Mouse (Mus musculus) lung, embryonic 15.5 days (tissue): ENCODE data around the gene Rab40c. TPM values are rescaled to one million over a fixed set of nuclear protein-coding genes. Genes with fewer than 3 reads are reported as not detected.

ENCODE experiments used
- ATAC-seq: fragments of 200-750 bp; cut with Nextera tagmentation; 2 replicates; pipeline ENCODE4 v1.8.0; 2017; ENCODE audit warnings: moderate number of reproducible peaks, borderline replicate concordance; ENCODE audit not compliant: low FRiP score, low TSS enrichment; ENCODE audit errors: extremely low read depth
- H3K27ac ChIP-seq: fragments of 300-500 bp; sonication (generic); 2 replicates; pipeline ENCODE4 v1.5.1; 2015; ENCODE audit warnings: moderate library complexity, mild to moderate bottlenecking, inconsistent platforms
- H3K27me3 ChIP-seq: fragments of 300-500 bp; sonication (generic); 2 replicates; pipeline ENCODE4 v1.6.1; 2015; ENCODE audit warnings: inconsistent platforms
- H3K36me3 ChIP-seq: fragments of 300-500 bp; sonication (generic); 2 replicates; pipeline ENCODE4 v1.6.1; 2015; ENCODE audit warnings: inconsistent platforms
- H3K4me1 ChIP-seq: fragments of 300-500 bp; sonication (generic); 2 replicates; pipeline ENCODE4 v1.6.1; 2015; ENCODE audit warnings: inconsistent platforms
- H3K4me2 ChIP-seq: fragments of 300-500 bp; sonication (generic); 2 replicates; pipeline ENCODE4 v1.6.1; 2015; ENCODE audit warnings: inconsistent platforms, mild to moderate bottlenecking, moderate library complexity
- H3K4me3 ChIP-seq: fragments of 300-500 bp; sonication (generic); 2 replicates; pipeline ENCODE4 v1.5.1; 2015; ENCODE audit warnings: mild to moderate bottlenecking, inconsistent platforms
- H3K9ac ChIP-seq: fragments of 300-500 bp; sonication (generic); 2 replicates; pipeline ENCODE4 v1.6.1; 2015; ENCODE audit warnings: inconsistent platforms
- H3K9me3 ChIP-seq: fragments of 300-500 bp; sonication (generic); 2 replicates; pipeline ENCODE4 v1.6.1; 2016; ENCODE audit warnings: inconsistent platforms
- WGBS: fragments of 180-500 bp; shearing (Covaris S2); methylation state at CpG from one replicate; pipeline ENCODE4 v1.1.7; 2015; 5-methylcytosine and 5-hydroxymethylcytosine counted together
- polyA plus RNA-seq: library from polyadenylated mRNA; unstranded; fragments of >200 nt; fragmentation: Nextera tagmentation; extraction: Ambion mirVana; gene quantifications from 2 replicates; pipeline ENCODE4 v1.2.1, GENCODE M21; 2015

Gene Rab40c
- polyA plus RNA-seq, 1 experiment from 2014 or later: 27.4 TPM

GRCm38 (mm10) chr17:25869498-25869897 lies 50.0 kb downstream of the Rab40c start:
- H3K4me3 ChIP-seq: no peak overlapping the region
- no peaks in the 10 kb centered on the region for H3K27me3 ChIP-seq
- H3K4me1 ChIP-seq: peaks cover 22% of the 10 kb centered on the region
- H3K36me3 ChIP-seq: no peaks in the 10 kb centered on the region
- H3K9me3 ChIP-seq: no peaks in the 10 kb centered on the region
- ATAC-seq: no peak
- WGBS: 77% methylated on average over 8 of the region's 8 CpGs
- H3K4me2 ChIP-seq: no peak overlapping the region
- no peak overlapping the region for H3K9ac ChIP-seq
- no peak overlapping the region for H3K27ac ChIP-seq

- Histone ChIP-seq H3K27me3 (no peaks in the 10 kb centered on the region), H3K4me1 (peaks cover 15% of the 10 kb centered on the region), H3K9me3 (no peaks in the 10 kb centered on the region), H3K9ac (peak within 1 kb of the TSS; percentile 63), H3K36me3 (no peaks in the 10 kb centered on the region), H3K27ac (peak within 1 kb of the TSS; percentile 76), H3K4me3 (peak within 1 kb of the TSS; percentile 61), H3K4me2 (peak within 1 kb of the TSS; percentile 99)
- peak; percentile 89 for ATAC-seq
- under 1% methylated on average over 24 of the region's 24 CpGs for WGBS
Measured at GRCm38 (mm10) chr17:25868601-25869191, 50.8 kb downstream of the Rab40c start, which contains the start of gene Mcrip2. Gene Mcrip2, minus strand, starts transcription at chr17:25868764.

DNA sequence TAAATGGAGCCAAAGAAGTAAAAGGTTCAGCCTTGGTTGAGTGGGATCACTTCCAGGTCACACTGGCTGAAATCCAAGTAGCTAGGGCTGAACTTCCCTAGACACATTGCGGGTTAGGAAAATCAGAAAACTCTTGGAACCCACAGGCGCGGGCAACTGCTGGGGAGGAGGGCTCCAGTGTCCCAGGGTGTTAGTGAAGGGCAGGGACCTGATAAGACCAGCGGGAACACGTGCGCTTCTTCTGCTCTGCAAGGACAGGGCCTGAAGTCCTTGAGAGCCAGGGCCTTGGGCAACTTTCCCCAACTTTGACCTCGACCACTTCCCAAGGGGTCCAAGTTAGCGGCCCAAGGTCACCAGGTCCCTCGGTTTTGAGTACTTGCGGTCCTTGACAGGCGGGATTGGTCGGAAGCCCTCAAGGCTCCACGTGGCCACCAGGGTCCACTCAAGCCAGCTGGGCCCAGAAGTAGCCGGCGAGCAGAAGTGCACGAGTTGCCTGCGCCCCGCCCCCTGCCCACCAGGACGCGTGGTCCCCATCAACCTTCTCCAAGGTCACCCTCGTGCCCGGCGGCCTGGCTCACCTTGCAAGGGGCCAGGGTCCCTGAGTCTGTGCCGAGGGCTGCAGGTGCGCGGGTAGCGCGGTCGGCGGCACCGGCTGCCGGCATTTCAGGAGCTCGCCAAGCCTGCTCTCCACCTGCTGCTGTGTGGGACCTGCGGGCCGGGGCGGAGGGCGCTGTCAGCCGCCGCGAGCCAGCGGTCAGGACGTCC lies 51.5 kb downstream of the Rab40c start:
- Histone ChIP-seq H3K9me3 (no peaks in the 10 kb centered on the region), H3K9ac (peak overlapping the region; percentile 63), H3K4me1 (peaks cover 15% of the 10 kb centered on the region), H3K4me2 (peak overlapping the region; percentile 99), H3K27ac (peak overlapping the region; percentile 76), H3K36me3 (no peaks in the 10 kb centered on the region), H3K4me3 (peak overlapping the region; percentile 61), H3K27me3 (no peaks in the 10 kb centered on the region)
- under 1% methylated on average over 42 of the region's 42 CpGs for WGBS
- peak; percentile 50 for ATAC-seq

GRCm38 (mm10) chr17:25867509-25867835 lies 52.1 kb downstream of the Rab40c start:
- H3K27me3 ChIP-seq: no peaks in the 10 kb centered on the region
- H3K4me2 ChIP-seq: peak overlapping the region; percentile 99
- no peak overlapping the region for H3K27ac ChIP-seq
- 14% methylated on average over 7 of the region's 7 CpGs for WGBS
- no peaks in the 10 kb centered on the region for H3K36me3 ChIP-seq
- no peak for ATAC-seq
- H3K4me1 ChIP-seq: peaks cover 15% of the 10 kb centered on the region
- H3K4me3 ChIP-seq: peak overlapping the region; percentile 61
- peak overlapping the region; percentile 63; the same call in 1 of the 2 replicates for H3K9ac ChIP-seq
- H3K9me3 ChIP-seq: no peaks in the 10 kb centered on the region

- Histone ChIP-seq H3K27ac (no peak overlapping the region), H3K4me1 (peaks cover 21% of the 10 kb centered on the region), H3K4me3 (no peak overlapping the region), H3K27me3 (no peaks in the 10 kb centered on the region), H3K36me3 (no peaks in the 10 kb centered on the region), H3K9ac (no peak overlapping the region), H3K4me2 (no peak overlapping the region), H3K9me3 (no peaks in the 10 kb centered on the region)
- ATAC-seq: no peak
- WGBS: 98% methylated on average over 3 of the region's 3 CpGs
Measured at GRCm38 (mm10) chr17:25866172-25866571, 53.4 kb downstream of the Rab40c start.

GRCm38 (mm10) chr17:25865288-25865687 lies 54.2 kb downstream of the Rab40c start:
- H3K4me3 ChIP-seq: no peak overlapping the region
- H3K9me3 ChIP-seq: no peaks in the 10 kb centered on the region
- H3K36me3 ChIP-seq: no peaks in the 10 kb centered on the region
- ATAC-seq: no peak
- H3K4me2 ChIP-seq: no peak overlapping the region
- H3K27ac ChIP-seq: no peak overlapping the region
- H3K27me3 ChIP-seq: no peaks in the 10 kb centered on the region
- WGBS: 83% methylated on average over 11 of the region's 11 CpGs
- peaks cover 28% of the 10 kb centered on the region for H3K4me1 ChIP-seq
- H3K9ac ChIP-seq: no peak overlapping the region

GRCm38 (mm10) chr17:25864311-25864710 lies 55.2 kb downstream of the Rab40c start:
- 93% methylated on average over 14 of the region's 14 CpGs for WGBS
- no peaks in the 10 kb centered on the region for H3K9me3 ChIP-seq
- H3K36me3 ChIP-seq: no peaks in the 10 kb centered on the region
- no peak overlapping the region for H3K9ac ChIP-seq
- peaks cover 31% of the 10 kb centered on the region for H3K4me1 ChIP-seq
- no peak for ATAC-seq
- H3K4me2 ChIP-seq: no peak overlapping the region
- H3K27me3 ChIP-seq: no peaks in the 10 kb centered on the region
- H3K27ac ChIP-seq: no peak overlapping the region
- no peak overlapping the region for H3K4me3 ChIP-seq

GRCm38 (mm10) chr17:25863681-25864080 lies 55.8 kb downstream of the Rab40c start:
- no peaks in the 10 kb centered on the region for H3K9me3 ChIP-seq
- no peaks in the 10 kb centered on the region for H3K36me3 ChIP-seq
- WGBS: 82% methylated on average over 6 of the region's 6 CpGs
- ATAC-seq: no peak
- H3K9ac ChIP-seq: no peak overlapping the region
- H3K4me1 ChIP-seq: peaks cover 26% of the 10 kb centered on the region
- no peaks in the 10 kb centered on the region for H3K27me3 ChIP-seq
- H3K27ac ChIP-seq: no peak overlapping the region
- H3K4me2 ChIP-seq: no peak overlapping the region
- H3K4me3 ChIP-seq: no peak overlapping the region

- Histone ChIP-seq H3K4me3 (peak overlapping the region; percentile 70), H3K4me1 (peaks cover 16% of the 10 kb centered on the region), H3K4me2 (peak overlapping the region; percentile 82), H3K27me3 (no peaks in the 10 kb centered on the region), H3K9me3 (no peaks in the 10 kb centered on the region), H3K36me3 (no peaks in the 10 kb centered on the region), H3K27ac (peak overlapping the region; percentile 62), H3K9ac (peak overlapping the region; percentile 68)
- 13% methylated on average over 6 of the region's 6 CpGs for WGBS
- peak; percentile 33; the same call in 1 of the 2 replicates for ATAC-seq
Measured at GRCm38 (mm10) chr17:25861704-25862612, 57.6 kb downstream of the Rab40c start.

DNA sequence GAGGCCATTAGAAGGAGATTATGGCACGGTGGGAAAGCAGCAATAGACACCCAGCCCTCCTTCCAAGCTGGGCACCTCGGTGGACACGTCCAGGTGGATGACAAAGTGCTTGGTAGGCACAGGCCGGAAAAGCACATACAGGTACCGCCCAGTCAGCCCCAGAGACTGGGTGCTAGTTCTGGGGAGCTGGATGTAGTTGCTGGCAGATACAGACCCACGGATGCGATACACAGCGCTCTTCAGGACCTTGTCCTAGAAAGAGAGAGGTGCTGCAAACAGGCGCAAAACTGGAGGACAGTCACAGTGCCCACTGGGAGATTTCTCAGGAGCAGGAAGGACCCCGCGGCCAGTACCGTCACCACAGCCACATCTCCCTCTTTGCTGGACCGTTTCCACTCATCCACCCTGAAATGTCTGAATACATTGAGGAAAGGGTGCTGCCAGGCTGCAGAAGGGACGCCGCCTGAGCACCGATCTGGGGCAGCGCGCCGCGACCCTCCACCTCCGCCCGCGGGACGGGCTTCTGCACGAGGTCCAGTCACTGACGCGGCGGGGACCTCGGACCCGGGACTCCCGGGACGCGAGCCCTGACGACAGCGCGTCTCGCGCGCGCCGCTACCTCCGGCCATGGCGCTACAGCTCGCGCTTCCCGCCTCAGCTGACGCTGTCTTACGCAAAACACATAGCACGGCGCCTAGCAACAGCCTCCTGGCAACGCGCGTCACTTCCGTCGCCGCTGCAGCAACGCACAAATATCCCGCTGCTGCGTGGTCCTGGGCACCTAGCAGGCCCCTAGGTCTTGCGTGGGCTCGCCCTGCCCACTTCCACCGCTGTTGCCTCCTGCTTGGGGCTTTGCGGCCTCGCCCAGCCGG lies 58.5 kb downstream of the Rab40c start, which contains the start of gene Wdr90:
Gene Wdr90, minus strand, starts transcription at position 670 of the 872 bp plus-strand sequence.
- Histone ChIP-seq H3K4me2 (peak within 1 kb of the TSS; percentile 82), H3K27ac (peak within 1 kb of the TSS; percentile 62), H3K9me3 (no peaks in the 10 kb centered on the region), H3K36me3 (no peaks in the 10 kb centered on the region), H3K4me1 (peaks cover 16% of the 10 kb centered on the region), H3K4me3 (peak within 1 kb of the TSS; percentile 70), H3K27me3 (no peaks in the 10 kb centered on the region), H3K9ac (peak within 1 kb of the TSS; percentile 68)
- 3% methylated on average over 62 of the region's 65 CpGs for WGBS
- ATAC-seq: peak; percentile 93

GRCm38 (mm10) chr17:25860229-25860628 lies 59.3 kb downstream of the Rab40c start:
- no peak for ATAC-seq
- Histone ChIP-seq H3K27ac (no peak overlapping the region), H3K9me3 (no peaks in the 10 kb centered on the region), H3K4me2 (peak overlapping the region; percentile 82), H3K9ac (peak overlapping the region; percentile 68; the same call in 1 of the 2 replicates), H3K4me3 (peak overlapping the region; percentile 70; the same call in 1 of the 2 replicates), H3K27me3 (no peaks in the 10 kb centered on the region), H3K4me1 (peaks cover 16% of the 10 kb centered on the region), H3K36me3 (no peaks in the 10 kb centered on the region)
- WGBS: 86% methylated on average over 6 of the region's 6 CpGs
